Mouse (Mus musculus) cerebellum, adult 11-12 months (tissue): ENCODE measurements around the gene Chn2.

Experiments
- DNase-seq: peaks from one replicate; pipeline ENCODE4 v3.0.0; 2022

Chn2 gene

DNA sequence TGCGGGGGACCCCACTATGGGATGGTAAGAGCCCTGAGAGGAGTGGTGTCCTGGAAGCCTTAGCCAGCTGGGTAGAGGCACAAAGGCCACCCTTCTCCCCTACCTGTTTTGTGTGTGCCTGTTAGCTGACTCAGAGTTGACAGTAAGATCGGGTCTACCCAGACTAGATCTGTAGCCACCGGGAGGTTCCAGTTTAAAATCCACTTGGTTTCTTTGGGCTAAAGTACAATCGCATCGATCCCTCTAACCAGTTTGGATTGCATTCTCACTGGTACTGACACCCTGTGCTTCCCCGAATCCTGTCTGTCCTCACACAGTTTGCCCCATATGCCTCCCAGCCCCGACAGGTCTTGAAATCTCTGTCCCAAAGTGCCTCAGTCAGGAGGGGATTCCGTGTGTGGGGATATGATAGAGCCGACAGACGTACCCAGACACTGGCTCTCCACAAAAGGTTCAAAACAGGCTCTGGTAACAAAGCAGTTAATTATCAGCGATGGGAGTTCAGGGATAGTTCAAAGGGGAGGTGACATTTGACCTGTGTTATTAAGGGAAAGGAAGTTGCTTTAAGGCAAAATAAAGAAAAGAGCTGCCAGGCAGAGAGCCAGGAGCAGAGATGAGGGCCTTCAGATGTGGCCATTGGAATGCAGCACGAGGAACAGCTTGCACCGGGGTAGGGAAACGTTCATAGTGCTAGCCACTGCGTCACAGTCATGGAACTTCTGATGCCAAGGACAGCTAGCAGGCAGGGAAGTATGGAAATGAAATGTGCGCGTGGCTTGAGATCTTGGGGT is 212.2 kb downstream of the Chn2 start:
- no peak for DNase-seq

DNA sequence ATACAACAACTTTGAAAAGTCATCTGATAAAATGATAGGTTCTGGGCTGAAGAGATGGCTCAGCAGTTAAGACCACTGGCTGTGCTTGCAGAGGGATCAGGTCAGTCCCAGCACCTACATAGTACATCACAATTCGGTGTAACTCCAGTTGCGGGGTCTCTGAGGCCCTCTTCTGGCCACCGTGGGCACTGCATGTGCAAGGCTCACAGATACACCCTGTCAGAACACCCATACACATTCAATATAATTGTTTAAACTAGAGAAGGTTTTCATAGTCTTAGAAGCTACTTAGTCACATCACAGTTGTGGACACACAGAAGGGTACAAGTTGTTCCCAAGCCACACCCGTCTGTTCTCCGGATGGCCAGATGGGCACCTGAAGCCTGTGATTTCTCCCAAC is 213.9 kb downstream of the Chn2 start:
- peak; percentile 46 for DNase-seq

GRCm38 (mm10) chr6:54253881-54254280 is 214.5 kb downstream of the Chn2 start:
- no peak for DNase-seq

DNA sequence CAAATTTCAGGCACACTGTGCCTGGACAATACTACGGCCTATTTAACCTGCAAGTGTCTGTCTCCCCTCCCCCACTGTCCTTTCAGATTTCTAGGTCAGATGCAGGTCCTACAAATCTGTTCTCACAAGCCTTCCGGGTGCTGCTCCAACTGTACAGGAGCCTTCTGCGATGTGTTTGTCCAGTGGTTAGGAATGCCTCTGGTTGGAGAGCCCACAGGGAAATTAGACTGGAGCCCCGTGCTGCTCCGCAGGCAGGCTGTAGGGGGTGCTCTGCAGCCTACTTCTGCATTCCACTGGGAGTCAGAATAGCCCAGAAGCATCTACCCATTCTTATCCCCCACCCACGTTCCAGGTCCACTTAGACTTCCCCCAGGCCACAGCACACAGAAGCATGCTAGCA is 215.4 kb downstream of the Chn2 start:
- no peak for DNase-seq

DNA sequence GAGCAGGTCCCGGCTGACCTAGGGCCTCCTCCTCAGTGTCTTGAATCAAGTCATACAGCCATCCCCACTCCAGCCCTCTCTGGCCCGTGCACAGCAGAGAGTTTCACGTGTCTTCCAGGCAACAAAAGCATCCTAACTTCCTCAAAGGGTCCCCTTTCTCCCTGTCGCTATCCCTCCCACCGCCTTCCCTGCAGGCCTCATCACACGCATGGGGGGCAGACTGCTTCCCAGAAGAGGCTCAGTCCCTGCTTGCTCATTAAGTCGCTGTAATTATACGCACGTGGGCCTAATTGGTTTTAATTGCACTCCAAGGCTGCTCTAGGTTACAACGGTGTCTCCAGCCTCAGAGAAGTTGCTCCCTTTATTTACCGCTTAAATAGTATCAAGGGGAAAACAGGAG is 216.0 kb downstream of the Chn2 start:
- DNase-seq: no peak

DNA sequence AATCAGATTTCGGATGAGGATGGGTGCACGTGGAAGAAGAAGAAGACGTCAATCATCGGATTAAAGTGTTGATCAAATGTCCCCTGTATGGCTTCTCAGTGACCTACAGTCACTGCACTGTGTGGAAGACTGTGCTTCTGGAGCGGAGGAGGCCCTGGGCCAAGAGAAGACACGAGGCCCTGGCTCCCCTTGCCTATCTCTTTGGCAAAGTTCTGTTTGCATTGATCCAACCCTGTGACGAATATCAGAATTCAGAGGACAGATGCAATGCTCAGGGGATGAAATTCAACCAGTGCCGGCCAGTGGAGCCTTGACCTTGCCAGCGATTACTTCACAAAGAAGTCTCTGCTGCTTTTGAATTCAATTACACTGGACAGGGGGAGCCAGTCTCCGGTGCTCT is 217.0 kb downstream of the Chn2 start:
- DNase-seq: no peak

DNA sequence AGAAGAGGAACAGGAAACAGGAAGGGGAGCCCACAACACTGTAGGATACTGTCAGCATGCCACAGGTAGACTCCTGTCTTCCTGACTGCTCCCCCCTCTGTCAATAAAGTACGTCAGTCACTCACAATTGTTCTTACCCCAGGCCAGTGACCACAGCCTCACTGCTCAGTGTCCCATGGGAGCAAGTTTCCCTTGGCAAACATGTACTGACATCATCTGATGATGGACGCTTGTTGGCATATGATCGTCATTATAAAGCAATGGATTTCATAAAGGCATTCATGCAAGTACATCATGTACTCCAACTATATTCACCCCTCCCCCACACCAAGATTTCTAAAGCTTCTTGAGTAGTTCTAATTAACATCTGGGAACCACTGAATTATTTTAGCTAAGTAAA is 218.2 kb downstream of the Chn2 start:
- no peak for DNase-seq

GRCm38 (mm10) chr6:54258462-54258861 is 219.1 kb downstream of the Chn2 start:
- no peak for DNase-seq

DNA sequence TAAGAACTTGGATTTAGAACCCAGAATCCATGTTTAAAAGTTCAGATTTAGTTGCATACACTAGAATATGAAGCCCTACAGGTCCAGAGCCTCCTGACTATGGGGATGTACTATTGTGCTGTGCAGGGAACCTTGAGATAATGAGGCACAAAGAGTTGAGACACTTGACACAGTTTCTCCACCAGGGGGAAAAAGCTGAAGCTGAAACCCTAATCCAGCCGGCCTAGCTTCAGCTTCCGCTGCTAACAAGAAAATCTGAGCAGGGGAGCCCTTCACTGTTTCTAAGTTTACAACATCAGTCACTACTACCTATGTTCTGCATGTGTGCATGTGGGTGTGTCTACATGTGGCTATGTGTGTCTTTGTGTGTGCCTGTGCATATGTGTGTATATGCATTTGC is 223.4 kb downstream of the Chn2 start:
- DNase-seq: no peak

GRCm38 (mm10) chr6:54263890-54264289 is 224.5 kb downstream of the Chn2 start:
- DNase-seq: no peak

DNA sequence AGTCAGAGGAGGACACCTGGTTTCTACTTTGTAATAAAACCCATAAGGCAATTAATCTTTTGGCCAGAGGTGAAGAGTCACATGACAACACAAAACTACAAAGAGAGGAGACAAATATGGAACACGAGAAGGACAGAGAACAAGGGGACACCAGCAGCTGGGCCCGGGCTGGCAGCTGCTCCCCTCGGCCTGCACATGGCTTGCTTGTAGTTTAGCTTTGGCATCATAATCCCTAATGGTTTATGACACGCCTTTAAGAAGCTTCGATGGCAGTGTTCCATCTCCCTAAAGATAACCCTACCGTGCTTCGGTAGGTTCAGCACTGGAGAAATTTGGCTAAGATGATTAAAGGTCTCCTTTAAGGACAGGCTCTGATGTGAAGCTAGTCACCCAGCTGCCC is 225.2 kb downstream of the Chn2 start:
- DNase-seq: no peak

DNA sequence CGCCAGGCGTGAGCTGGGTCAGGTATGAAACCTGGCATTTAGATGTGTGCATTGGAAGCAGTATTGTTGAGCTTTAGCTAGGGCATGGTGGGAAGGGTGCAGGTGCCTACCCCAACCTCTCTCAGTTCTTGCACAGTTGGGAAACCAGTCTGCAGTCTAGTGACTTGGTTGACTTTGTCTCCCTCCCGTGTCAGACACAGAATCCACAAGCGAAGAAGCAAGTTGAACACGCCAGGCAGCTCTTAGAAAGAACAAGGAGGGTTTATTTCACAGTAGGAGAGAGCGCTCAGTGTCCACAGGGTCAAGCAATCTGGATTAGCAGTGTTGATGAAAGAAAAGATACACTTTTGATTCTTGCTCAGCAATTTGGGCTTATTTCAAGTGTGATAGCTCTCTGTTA is 226.0 kb downstream of the Chn2 start:
- no peak for DNase-seq

DNA sequence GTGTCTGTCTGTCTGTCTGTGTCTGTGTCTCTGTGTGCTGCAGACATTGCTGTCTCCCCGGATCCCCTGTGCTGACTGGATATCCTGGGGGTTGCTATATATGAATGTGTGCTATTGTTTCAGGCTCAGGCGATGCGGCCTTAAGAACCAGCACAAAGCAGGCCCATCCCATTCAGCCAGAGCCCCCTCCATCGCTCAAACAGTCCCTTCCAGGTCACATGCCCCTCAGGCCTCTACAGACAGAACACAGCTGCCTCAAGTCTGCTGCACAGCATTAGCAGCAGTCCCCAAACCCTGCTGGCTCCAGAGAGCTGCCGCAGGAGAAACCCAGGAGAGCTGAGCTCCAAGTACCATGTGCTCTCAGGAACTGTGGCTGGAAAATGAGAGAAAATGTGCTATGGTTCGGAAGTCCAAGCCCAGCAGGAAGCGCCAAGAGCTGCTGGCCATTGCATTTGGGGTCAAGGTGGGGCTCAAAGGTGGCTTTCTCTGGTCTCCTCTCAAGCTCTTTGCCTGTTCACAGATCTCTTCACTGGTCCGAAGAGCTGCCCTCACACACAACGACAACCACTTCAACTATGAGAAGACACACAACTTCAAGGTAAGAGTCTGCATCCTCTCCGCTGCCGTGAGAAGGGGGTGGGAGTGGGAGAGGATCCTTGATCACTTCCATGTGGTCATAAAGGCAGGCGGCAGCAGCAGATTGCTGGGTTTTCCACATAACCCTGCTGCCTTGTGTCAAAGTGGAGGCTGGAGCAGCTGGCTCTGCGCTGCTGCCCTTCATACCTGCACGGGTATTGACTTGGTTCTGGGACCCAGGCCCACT is 233.4 kb downstream of the Chn2 start:
- no peak for DNase-seq

DNA sequence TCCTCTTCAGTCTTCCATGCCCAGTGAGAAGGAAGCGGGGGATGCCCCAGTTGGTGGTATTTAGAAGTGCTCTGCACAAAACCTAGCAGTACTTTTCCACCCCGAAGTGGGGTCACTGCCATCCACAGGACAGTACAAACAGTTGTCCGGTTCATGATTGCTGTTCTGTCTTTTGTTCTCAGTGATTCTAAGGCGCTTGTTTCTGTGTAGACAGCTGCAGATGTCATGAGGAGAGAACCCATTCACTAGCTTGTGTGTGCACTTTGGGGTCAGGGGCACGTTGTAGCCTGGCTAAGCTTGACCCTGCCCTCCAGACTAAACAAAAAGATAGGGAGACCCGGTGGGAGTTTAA is 234.0 kb downstream of the Chn2 start:
- DNase-seq: no peak

GRCm38 (mm10) chr6:54277234-54277633 is 237.9 kb downstream of the Chn2 start:
- no peak for DNase-seq

DNA sequence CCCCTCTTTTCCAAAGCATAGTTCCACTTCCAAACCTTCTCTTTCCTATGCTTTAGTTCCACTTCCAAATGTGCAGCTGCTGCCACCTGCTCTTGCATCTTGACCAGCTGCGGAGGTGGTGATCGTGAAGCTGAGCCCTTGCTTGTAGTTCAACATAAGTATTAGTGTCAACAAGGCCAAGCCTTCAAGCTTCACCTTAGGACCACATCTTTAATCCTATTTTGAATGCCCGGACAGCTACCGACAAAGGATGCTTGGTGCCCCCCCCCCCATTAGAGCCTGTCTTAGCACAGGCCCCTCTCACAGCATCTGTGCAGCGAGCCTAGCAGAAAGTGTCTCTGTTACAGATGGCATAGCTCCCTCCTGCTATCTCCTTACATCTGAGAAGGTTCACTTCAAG is 238.5 kb downstream of the Chn2 start:
- DNase-seq: no peak

- DNase-seq: no peak
Measured at GRCm38 (mm10) chr6:54278613-54279012, 239.3 kb downstream of the Chn2 start.

DNA sequence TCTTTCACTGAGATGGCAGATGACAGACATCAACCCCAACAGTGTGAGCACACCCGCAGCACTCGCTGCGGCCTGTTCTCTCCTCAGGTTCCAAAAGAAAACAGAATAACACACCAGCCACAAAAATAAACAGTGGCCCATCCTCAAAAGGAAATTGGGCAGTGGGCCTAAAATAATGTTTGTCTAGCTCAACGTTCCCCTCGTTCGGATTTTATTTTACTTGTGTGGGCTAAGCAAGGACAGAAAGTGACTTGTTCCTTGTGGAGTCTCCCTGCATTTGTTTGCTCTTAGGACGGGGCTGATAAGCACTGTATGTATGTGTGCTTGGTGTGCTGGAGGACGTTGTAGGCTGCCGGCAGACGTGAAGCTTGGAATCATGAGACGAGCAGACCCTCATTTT is 240.0 kb downstream of the Chn2 start:
- DNase-seq: no peak

DNA sequence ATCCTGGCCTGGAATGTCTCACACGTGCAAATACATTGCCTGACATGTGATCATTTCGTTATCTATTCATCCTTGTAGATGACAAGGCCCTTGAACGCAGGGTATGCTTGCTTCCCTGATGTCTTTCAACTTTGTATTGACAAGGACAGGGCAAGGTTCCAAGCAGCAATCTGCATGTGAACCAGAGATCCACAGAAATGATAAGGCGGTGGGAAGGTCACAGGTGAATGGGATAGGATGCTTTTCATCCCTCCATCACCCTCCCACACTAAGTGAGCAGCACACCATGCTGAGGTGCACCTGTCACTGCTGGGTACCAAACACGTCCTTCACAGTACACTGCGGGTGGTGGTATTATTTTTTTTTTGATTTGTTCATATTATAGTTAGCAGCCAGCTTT is 240.9 kb downstream of the Chn2 start:
- DNase-seq: no peak

DNA sequence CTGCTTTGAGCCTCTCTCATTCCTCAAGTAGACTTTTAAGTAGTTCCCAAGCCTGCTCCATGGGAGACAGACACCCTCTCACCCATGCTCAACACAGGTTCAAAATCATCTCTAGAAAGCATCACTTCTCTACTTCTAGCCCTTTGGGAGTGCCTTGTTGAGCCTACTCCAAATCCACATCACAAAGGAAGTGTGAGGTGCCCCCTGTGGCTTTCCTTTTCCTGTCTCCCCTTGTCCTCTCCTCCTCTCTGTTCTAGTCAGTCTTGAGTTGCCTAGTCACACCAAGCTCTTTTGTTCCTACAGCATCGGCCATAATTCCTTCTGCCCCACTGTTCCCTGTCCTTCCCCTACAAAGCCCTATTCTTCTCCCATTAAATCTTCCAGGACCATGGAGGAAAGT is 243.9 kb downstream of the Chn2 start:
- DNase-seq: no peak

- no peak for DNase-seq
Measured at GRCm38 (mm10) chr6:54284167-54284711, 244.9 kb downstream of the Chn2 start.

DNA sequence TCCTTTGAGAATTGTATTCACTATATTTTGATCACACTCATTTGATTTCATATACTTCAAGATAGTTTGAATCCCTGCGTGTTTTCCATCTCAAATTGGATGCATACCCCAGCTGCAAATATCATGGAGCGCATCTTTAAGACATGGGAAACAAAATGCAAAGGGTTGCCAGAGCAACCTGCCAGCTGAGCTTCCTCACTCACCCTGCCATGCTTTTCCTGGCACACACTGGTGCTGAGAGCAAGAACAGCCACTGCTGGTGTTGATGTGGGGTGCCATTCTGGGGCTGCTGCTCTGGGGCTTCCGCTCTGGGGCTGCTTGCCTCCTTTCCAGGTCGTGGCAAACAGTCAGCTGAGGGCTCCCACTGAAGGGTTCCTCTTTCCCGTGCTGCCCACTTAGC is 247.5 kb downstream of the Chn2 start:
- no peak for DNase-seq

GRCm38 (mm10) chr6:54289774-54290500 is 250.6 kb downstream of the Chn2 start:
- no peak for DNase-seq

DNA sequence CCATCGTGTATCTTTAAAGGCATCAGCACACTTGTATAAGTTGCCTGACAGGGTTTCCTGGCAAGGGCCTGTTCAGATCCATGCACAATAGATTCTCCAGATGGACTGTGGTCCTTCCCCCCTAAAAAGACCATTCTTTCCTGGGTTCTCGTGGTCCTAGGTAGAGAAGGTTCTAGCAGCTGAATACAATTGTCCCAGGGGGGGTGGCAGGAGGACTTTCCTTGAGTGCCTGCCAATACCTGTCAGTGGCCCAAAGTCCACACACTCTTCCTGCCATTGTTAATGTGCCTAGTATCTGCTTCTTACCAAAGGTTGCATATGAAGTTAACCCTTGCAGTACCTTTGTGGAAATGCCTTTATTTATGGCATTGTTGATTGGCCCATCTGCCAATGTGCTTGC is 257.9 kb downstream of the Chn2 start:
- no peak for DNase-seq
